Mouse (Mus musculus) left cerebral cortex, postnatal 4 days (tissue): ENCODE data around the gene Sf3b5. TPM values are rescaled to one million over a fixed set of nuclear protein-coding genes. Genes with fewer than 3 reads are reported as not detected.
A peak's percentile ranks its signal among the peaks of the same experiment; 100 is the strongest.
"Not testable (repeated sequence)": the region's sequence is repeated elsewhere in the genome, so short reads cannot be mapped to it uniquely, and the experiment has no call there.

Source experiments
- DNase-seq: peaks from one replicate; pipeline ENCODE4 v3.0.0-alpha.2; 2022
- intact Hi-C: fragments of 180-260 bp; cut with DNase I; formaldehyde crosslinking; loops from one replicate; pipeline ENCODE4 v1.15.1; 2025
- total RNA-seq, 2 experiments: library from RNA; stranded (reverse); gene quantifications; 2 replicates each; pipeline ENCODE4 v1.2.3; 2021

The Sf3b5 gene
- total RNA-seq, 2 experiments from 2014 or later: 8.6 to 9.3 TPM

- DNase-seq: peak; percentile 86
- intact Hi-C loops: loop anchor here (10.0 kb wide), 2 partner anchors 72 to 1632 kb away; no protein-coding TSS in a partner anchor
These were observed 8.2 kb upstream of the Sf3b5 start for GRCm38 (mm10) chr10:12996736-12997477.

DNA sequence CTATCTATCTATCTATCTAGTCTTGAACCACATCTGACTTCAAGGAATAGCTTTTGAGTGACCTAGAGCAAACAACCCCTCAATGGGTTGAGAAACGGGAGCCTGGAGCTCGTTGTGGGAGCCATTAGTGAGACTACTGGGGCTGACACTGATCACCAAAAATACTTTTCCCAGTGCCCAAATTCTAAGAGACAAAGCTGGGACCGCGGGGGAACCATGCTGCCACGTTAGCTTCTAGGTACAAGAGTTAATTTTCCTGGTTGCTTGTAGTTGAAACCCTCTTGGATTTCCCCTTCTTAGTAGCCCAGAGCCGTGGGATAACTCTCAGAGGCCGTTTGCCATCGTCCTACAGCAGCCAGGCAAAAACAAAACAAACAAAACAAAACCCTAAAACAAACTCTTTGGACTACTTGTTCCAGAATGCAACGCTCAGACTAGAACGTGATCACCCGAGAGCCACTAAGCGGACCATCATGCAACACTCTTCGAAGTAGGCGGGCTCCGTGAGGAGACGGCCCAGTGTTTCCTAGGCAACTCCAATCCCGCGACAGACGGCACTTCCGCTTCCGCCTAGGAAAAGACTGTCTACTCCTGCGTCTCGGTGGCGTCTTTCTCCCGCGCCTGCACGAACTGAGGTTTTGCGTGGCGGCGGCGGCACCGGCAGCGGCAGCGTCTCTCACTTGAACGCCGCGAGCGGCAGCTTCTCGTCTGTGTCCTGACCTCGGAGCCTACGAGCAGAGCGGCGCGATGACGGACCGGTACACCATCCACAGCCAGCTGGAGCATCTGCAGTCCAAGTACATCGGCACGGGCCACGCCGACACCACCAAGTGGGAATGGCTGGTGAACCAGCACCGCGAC, 3.0 kb downstream of the Sf3b5 start:
- intact Hi-C loops: no loop called here

GRCm38 (mm10) chr10:13008737-13009121, 3.6 kb downstream of the Sf3b5 start:
- intact Hi-C loops: no loop called here
- no peak for DNase-seq

More for the DNA sequence above, 3.0 kb downstream of the Sf3b5 start:
- peak; percentile 94 for DNase-seq

DNA sequence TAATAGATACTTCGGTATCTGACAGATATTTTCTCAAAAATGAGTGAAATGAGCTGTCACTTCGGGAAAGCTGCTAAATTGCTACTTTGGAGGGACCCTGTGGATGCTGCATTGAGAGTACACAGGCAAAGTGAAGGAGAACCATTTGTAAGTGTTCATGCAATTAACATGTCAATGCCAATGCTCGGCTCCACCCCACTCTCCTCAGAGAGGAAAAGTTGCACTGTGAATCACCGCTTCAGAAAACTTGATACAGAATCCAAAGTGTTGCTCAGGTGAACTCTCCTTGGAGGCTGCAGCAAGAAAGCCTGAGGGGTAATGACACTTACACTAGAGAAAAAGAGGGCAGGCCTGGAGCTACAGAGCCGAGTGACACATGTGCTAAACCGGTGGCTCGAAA, 8.9 kb downstream of the Sf3b5 start:
- DNase-seq: no peak
- intact Hi-C loops: no loop called here

GRCm38 (mm10) chr10:13016573-13016972, 11.4 kb downstream of the Sf3b5 start:
- intact Hi-C loops: loop anchor here (2.0 to 5.0 kb wide), 3 partner anchors 71 to 1376 kb away; no protein-coding TSS in a partner anchor
- peak; percentile 28 for DNase-seq

GRCm38 (mm10) chr10:13018510-13018909, 13.4 kb downstream of the Sf3b5 start:
- intact Hi-C loops: loop anchor here (5.0 kb wide), 2 partner anchors 69 to 1374 kb away; no protein-coding TSS in a partner anchor
- DNase-seq: peak; percentile 61

DNA sequence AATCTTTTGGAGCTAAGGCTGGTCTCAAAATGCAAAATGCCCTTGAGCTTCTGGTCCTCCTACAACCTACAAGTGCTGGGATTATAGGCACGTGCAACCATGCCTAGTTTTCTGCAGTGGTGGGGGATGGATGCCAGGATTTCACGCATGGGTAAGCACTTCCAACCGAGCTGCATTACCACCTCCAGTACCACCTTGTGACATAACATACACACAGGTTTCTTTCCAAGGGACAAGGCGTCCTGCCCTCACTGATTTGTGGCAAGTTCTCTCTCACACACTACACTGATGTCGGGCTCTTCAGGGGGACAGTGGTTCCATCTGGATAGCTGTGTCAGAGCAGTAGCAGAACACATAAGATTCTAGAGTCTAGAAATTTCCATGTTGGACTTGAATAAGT, 13.9 kb downstream of the Sf3b5 start:
- DNase-seq: no peak
- intact Hi-C loops: loop anchor here (5.0 kb wide), 2 partner anchors 68 to 1373 kb away; no protein-coding TSS in a partner anchor

DNA sequence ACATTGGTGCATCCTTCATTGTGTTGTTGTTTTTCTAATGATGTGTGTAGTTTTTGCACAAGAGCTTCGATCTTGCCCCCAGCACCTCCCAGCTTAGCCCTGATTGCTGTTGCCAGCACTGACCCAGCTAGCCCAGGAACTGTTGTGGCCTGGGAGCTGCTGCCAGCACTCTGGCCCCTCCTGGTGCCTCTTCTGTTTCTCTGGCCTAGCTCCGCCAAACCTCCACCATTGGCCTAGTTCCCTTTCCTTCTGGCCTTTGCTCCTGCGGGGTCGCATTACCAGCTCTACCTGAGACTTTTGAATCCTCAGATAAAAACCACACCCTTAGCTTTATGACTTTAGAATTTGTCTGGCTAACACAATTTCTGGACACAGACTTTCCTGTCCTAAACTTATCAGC, 17.0 kb downstream of the Sf3b5 start:
- intact Hi-C loops: no loop called here
- DNase-seq: no peak

- intact Hi-C loops, DNase-seq: not testable (repeated sequence)
These were observed 18.8 kb downstream of the Sf3b5 start for GRCm38 (mm10) chr10:13023985-13024384.

DNA sequence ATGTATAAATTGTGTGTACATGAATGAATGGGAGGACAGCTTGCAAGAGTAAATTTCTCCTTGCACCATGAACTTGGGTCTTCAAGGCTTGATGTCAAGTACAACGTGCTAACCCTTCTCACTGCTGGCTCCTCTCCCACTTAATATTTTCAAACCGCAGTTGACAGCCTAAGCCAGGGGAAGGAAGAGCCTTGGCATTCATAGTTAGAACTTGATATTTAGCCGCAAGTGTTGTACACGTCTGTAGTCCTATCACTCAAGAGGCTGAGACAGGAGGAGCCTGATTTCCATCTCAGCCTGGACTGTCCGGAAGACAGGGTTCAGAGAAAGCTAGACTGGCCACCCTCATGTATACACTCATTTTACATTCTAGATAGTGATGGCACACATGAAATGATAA, 22.6 kb downstream of the Sf3b5 start:
- intact Hi-C loops: no loop called here
- DNase-seq: no peak

- intact Hi-C loops: no loop called here
- no peak for DNase-seq
These were observed 23.1 kb downstream of the Sf3b5 start for GRCm38 (mm10) chr10:13028215-13028614.

GRCm38 (mm10) chr10:13029416-13029815, 24.3 kb downstream of the Sf3b5 start:
- no peak for DNase-seq
- intact Hi-C loops: no loop called here

- DNase-seq: no peak
- intact Hi-C loops: no loop called here
These were observed 30.1 kb downstream of the Sf3b5 start for GRCm38 (mm10) chr10:13035270-13035669.

GRCm38 (mm10) chr10:13039637-13040174, 34.6 kb downstream of the Sf3b5 start:
- no peak for DNase-seq
- intact Hi-C loops: no loop called here

DNA sequence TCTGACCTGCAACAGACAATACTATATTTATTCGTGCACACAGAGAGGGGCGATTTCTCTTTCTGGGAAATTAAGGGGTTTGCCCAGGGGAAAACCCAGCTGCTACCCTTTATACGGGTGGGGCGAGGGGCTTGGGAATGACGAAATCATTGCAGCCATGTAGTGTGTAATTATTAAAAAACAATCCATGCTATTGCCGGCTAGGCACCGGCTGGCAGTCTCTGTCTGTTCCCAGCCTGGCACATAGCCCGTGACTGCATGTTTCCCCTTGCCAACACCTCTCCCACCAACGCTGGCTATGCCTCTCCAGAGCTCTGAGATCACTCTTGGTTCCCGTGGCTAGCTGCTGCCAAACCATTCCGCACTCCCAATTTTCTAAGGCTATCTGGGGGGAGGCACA, 39.5 kb downstream of the Sf3b5 start:
- intact Hi-C loops: no loop called here

DNA sequence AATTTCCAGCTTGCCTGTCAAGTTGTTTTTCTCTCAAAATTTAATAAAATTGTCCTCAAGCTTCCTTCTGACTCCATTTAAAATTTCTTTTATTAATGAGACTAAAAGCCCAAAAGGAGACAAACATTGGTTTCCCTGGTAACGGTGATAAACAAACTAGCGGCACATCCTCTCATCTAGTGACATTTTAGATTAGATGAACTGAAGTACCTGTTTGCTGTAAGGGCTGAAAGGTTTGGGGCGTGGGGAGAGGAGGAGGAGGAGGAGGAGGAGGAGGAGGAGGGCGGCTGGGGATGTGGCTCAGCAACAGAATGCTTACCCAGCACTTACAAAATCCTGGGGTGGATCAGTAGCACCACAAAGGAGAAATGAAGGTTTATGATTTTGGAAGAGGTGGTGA, 42.7 kb downstream of the Sf3b5 start:
- intact Hi-C loops: no loop called here
- no peak for DNase-seq

More for the DNA sequence above, 39.5 kb downstream of the Sf3b5 start:
- DNase-seq: peak; percentile 90

DNA sequence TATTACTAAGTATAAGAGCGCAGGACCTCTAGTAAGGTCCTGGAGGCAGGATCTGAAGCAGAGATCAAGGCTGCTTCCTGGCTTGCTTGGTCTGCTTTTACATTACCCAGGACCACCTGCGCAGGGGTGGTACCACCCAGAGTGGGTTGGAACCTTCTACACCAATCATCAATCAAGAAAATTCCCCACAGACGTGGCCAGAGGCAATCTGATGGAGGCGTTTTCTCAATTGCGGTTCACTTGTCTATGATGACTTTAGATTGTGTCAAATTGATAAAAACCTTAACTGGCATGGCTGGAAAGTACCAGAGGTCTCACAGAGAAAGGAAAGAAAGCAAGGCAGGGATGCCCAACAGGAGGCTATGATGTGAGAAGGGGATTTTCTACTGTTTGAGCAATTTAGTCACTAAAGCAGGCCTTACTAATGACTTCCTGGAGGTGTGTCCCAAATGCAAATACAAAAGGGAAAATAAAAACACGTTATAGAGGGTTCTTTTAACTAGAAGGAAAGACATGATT, 51.8 kb downstream of the Sf3b5 start:
- DNase-seq: no peak
- intact Hi-C loops: no loop called here
